Mouse (Mus musculus) central nervous system, embryonic 11.5 days (tissue): Measurements from ENCODE around the gene Zfp456. TPM values are rescaled to one million over a fixed set of nuclear protein-coding genes. Genes with fewer than 3 reads are reported as not detected.

Experiments
- polyA plus RNA-seq: library from polyadenylated mRNA; depleted of rRNA; stranded (reverse); fragments of >200 nt; gene quantifications from 2 replicates; pipeline ENCODE4 v1.2.3, GENCODE M21; 2012; rRNA removed

Zfp456 gene
- 0.44 and 0.84 TPM in 2 replicates for polyA plus RNA-seq

DNA sequence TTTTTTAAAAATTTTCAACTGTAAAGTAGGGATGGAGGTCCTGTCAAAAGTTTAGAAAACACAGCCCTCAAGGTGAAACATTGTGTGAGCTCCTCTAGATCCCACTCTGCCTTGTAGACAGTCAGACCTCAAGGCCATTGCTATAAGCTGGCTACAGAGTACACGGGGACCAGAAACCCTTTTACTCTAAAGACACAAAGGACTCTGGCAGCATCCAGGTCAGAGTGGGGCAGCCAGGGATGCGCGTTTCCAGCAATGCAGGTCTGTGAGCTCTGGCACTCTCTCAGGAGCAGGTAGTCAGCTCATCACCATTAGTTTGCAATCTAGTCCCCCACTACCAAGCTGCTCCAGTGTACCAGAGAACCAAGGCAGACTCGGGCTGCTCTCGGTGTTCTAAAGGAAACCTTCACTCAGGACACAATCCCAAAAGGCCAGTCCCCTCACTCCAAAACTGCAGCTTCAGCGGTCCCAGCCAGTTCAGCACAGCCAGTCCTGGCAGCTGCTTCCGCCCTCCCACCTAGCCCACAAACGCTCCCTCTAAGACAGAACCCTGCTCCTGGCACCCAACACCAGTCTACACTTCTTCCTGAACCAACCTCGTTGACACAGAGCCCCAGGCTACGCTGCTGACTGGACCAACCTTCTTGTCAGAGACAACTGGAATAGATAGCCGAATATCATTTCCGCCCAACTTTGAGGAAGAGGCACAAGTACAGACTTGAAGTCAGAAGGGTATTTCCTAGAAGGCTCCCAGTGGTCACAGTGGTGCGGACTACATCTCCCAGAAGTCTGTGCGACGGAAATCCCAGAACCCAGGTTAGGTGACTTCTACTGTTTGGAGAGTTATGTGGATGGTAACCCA, at the start of gene Zfp456, which contains the start of gene Gm28041:
TSS of gene Zfp456 (minus strand) at position 761 of the 862 bp plus-strand sequence.
TSS of gene Gm28041 (minus strand) at position 684 of the 862 bp plus-strand sequence.

GRCm38 (mm10) chr13:67421207-67421857, 45.7 kb upstream of the Zfp456 start, which contains the start of gene Zfp459:
TSS of gene Zfp459 (minus strand) at chr13:67421418.

DNA sequence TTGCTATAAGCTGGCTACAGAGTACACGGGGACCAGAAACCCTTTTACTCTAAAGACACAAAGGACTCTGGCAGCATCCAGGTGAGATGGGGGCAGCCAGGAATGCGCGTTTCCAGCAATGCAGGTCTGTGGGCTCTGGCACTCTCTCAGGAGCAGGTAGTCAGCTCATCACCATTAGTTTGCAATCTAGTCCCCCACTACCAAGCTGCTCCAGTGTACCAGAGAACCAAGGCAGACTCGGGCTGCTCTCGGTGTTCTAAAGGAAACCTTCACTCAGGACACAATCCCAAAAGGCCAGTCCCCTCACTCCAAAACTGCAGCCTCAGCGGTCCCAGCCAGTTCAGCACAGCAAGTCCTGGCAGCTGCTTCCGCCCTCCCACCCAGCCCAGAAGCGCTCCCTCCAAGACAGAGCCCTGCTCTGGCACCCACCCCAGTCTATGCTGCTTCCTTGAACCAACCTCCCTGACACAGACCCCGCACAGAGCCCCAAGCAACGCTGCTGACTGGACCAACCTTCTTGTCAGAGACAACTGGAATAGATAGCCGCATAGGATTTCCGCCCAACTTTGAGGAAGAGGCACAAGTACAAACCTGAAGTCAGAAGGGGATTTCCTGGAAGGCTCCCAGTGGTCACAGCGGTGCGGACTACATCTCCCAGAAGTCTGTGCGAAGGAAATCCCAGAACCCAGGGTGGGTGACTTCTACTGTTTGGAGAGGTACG, 23.7 kb upstream of the Zfp456 start, which contains the start of gene Zfp429:
TSS of gene Zfp429 (minus strand) at position 637 of the 721 bp plus-strand sequence.

GRCm38 (mm10) chr13:67360131-67360744, 15.4 kb downstream of the Zfp456 start, which contains the start of the genes Gm28044 and Zfp953:
TSS of gene Gm28044 (minus strand) at chr13:67360536.
TSS of gene Zfp953 (minus strand) at chr13:67360605.

DNA sequence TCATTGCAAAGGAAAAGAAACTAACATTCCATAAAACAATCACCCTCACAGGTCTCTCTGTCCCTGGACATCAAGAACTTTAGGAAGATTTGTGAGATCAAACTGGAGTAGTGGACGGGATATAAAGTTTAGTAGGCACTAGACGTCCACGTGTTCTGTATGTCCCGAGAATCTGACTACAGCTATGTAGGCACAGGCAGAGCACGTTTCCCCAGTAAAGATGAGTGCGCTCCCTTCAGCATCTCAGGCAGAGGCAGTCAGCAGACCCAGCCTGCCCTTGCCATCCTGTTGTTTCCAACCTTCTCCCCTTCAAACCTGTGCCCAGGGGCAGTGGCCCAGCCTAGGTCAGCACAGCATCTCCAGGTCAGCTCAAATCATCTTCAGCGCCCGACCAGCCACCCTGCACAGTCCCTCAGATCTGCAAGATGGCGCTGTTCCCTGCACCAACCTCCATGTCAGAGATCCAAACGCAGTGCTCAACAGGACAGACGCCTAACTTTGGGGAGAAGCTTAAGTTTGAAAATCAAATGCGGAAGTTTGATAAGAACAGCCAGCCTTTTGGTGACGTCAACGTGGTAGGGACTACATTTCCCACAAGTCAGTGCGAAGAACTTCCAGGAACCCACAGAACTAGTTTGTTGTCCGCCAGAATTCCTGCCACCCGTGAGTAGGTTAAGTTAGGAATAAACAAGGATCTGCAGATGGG, 43.4 kb downstream of the Zfp456 start, which contains the start of gene Zfp595:
TSS of gene Zfp595 (minus strand) at position 552 of the 706 bp plus-strand sequence.

Other genes starting within 250 kb of the Zfp456 start
- 5.2 and 8.7 TPM in 2 replicates for gene Rsl1, start 202.6 kb downstream of the Zfp456 start, polyA plus RNA-seq
- 0.67 and 1.3 TPM in 2 replicates for gene Zfp455, start 181.3 kb downstream of the Zfp456 start, polyA plus RNA-seq
- 1.5 and 2.2 TPM in 2 replicates for gene Zfp458, start 97.3 kb downstream of the Zfp456 start, polyA plus RNA-seq
- 1.2 and 2.0 TPM in 2 replicates for gene Zfp457, start 69.3 kb downstream of the Zfp456 start, polyA plus RNA-seq
- gene Zfp595, start 43.2 kb downstream of the Zfp456 start, polyA plus RNA-seq: 1.5 and 3.2 TPM in 2 replicates
- not detected in 2 replicates for gene Gm28044, start 15.3 kb downstream of the Zfp456 start, polyA plus RNA-seq
- 0.61 and 1.3 TPM in 2 replicates for gene Zfp953, start 15.2 kb downstream of the Zfp456 start, polyA plus RNA-seq
- gene Gm28041, start 77 bp downstream of the Zfp456 start, polyA plus RNA-seq: 0.15 and 0.18 TPM in 2 replicates
- 5.5 and 6.9 TPM in 2 replicates for gene Zfp429, start 24.0 kb upstream of the Zfp456 start, polyA plus RNA-seq
- gene Zfp459, start 45.6 kb upstream of the Zfp456 start, polyA plus RNA-seq: 0.36 and 1.4 TPM in 2 replicates
- 2.3 and 4.8 TPM in 2 replicates for gene Zfp874a, start 75.8 kb upstream of the Zfp456 start, polyA plus RNA-seq
- 2.3 and 4.2 TPM in 2 replicates for gene Zfp874b, start 108.4 kb upstream of the Zfp456 start, polyA plus RNA-seq
- 6.4 and 10.1 TPM in 2 replicates for gene Zfp58, start 124.7 kb upstream of the Zfp456 start, polyA plus RNA-seq
- gene Gm26965, start 150.3 kb upstream of the Zfp456 start, polyA plus RNA-seq: not detected in 2 replicates
- 12.7 and 20.2 TPM in 2 replicates for gene Zfp87, start 150.4 kb upstream of the Zfp456 start, polyA plus RNA-seq
- gene Zfp748, start 178.0 kb upstream of the Zfp456 start, polyA plus RNA-seq: 8.5 and 11.2 TPM in 2 replicates
- 1.2 and 3.6 TPM in 2 replicates for gene Zfp729b, start 233.9 kb upstream of the Zfp456 start, polyA plus RNA-seq